Mouse (Mus musculus): ENCODE results near the gene Gm21992.

Gm21992 gene

DNA sequence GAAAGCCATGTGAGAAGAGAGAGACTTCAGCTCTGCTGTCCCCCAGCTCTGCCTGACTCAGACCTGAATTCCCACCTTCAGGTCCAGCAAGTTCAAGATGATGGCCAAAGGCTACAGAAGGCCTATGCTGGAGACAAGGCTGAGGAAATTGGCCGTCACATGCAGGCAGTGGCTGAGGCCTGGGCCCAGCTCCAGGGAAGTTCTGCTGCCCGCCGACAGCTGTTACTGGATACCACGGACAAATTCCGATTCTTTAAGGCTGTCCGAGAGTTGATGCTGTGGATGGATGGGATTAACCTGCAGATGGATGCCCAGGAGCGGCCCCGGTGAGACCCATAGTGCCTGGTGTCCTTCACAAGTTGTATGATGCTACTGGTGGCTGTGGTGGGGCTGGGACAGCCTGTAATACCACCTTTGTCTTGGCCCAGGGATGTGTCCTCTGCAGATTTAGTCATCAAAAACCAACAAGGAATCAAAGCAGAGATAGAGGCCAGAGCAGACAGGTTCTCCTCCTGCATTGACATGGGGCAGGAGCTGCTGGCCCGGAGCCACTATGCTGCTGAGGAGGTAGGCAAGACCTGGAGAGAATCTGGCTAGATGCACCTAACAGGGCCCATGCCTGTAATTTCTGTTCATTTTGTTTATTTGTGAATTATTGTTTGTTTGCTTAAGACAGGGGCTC is 63.6 kb downstream of the Gm21992 start:
- no peak for DNase-seq

DNA sequence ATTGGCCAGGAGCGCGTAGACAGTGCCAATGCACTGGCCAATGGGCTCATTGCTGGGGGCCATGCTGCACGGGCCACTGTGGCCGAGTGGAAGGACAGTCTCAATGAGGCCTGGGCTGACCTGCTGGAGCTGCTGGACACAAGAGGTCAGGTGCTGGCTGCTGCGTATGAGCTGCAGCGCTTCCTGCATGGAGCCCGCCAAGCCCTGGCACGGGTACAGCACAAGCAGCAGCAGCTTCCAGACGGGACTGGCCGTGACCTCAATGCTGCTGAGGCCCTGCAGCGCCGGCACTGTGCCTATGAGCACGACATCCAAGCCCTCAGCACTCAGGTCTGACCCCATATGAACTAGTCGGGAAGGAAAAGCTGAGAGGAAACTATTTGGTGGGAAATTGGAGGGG is 64.8 kb downstream of the Gm21992 start:
- DNase-seq: no peak

GRCm38 (mm10) chr19:4745681-4746080 is 65.7 kb downstream of the Gm21992 start:
- DNase-seq: peak; percentile 24

DNA sequence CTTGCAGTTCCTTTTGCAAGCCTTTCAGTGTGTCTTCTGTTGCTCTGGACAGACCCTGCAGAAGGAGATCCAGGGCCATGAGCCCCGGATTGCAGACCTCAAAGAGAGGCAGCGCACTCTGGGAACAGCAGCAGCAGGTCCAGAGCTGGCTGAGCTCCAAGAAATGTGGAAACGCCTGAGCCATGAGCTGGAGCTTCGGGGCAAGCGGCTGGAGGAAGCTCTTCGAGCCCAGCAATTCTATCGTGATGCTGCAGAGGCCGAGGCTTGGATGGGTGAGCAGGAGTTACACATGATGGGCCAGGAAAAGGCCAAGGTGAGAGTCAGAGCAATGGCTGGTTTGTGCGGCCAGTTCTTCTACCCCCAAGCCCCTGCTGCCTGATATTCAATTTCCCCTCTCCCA is 66.4 kb downstream of the Gm21992 start:
- no peak for DNase-seq

GRCm38 (mm10) chr19:4744026-4744425 is 67.4 kb downstream of the Gm21992 start:
- DNase-seq: no peak

DNA sequence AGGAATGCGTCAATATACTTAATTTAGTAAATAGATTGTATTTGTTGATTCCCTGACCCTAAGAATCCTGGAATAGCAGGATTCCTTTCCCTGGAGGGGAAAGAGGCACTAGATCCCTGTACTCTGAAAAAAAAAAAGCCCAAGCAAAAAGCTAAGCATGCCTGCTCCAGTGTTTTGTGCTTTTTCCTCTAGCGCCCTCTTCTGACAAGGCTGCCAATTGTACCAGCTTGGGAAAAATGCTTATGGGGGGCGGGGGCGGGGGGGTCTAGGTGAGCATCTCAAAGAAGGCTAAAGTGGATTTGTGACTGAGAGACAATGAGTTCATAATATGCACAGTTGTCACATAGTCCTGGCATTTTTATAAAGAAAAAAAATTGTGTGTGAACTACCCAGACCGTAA is 67.9 kb downstream of the Gm21992 start:
- DNase-seq: peak; percentile 35

DNA sequence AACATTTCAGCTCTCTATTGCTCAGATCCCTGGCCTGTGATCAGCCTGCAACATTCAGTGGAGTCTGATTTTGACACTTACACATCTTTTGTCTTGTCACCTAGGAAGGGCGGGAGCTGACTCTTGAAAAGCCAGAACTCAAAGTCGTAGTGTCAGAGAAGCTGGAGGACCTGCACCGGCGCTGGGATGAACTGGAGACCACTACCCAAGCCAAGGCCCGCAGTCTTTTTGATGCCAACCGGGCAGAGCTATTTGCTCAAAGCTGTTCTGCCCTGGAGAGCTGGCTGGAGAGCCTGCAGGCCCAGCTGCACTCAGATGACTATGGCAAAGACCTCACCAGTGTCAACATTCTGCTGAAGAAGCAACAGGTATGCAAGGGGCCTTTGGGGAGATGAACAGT is 69.2 kb downstream of the Gm21992 start:
- DNase-seq: no peak

- no peak for DNase-seq
Observed at GRCm38 (mm10) chr19:4741482-4741881, 69.9 kb downstream of the Gm21992 start.

GRCm38 (mm10) chr19:4739762-4740161 is 71.7 kb downstream of the Gm21992 start:
- DNase-seq: no peak

DNA sequence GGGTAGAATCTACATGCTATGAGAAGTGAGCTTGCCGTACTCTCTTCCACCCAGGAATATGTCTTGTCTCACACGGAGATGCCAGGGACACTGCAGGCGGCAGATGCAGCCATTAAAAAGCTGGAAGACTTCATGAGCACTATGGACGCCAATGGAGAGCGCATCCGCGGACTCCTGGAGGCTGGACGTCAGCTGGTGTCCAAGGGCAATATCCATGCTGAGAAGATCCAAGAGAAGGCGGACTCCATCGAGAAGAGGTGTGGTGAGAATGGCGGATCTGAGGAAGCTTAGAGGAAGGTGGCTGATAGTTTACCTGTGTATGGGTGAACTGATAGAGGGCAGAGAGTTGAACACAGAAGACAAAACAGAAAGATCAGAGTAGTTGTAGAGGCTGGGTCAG is 72.4 kb downstream of the Gm21992 start:
- no peak for DNase-seq

GRCm38 (mm10) chr19:4737866-4738265 is 73.5 kb downstream of the Gm21992 start:
- no peak for DNase-seq

DNA sequence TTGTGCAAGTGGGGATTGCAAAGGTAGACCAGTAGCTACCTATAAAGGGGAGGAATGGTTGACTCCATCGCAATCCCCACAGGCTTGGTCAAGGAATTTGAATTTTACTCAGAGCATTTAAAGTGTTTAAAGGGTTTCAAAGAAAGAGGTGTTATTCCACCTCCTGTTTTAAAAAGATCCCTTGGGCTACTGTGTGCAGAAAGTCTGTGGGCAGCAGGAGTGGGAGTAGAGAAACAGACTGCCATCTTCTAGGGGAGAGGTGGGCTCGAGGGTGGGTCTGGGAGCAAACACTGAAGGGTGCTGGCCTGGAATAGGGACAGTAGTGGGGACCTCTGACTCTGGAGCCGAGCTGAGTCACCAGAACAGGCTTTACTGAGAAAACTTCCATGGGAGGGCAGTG is 78.4 kb downstream of the Gm21992 start:
- DNase-seq: no peak

GRCm38 (mm10) chr19:4729186-4729585 is 82.2 kb downstream of the Gm21992 start:
- DNase-seq: no peak

DNA sequence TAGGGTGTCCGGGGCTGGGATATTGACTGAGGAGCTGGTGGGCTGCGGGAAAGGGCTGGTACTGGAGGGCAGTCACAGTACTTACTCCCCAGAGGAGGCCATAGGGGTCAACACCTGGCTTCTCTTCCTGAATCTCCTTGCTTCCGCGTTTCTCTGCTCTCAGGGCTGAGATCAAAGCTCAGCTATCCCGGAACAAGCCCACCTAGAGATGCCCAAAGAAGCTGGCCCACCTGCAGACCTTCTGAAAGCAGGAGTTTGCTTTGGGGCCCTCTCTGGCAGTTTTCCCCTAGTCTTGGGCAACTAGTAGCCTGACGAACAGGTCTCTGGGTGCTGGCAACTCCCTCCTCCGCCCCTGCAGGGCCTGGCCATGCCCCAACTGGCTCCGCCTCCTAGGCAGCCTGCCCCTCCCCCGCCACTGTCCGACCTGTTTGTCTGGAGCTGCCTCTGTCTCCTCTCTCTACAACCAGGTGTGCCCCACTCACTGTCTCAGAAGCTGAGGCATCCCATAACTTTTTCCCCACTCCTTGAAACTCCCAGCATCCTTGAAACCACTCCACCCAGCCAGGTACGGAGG is 90.7 kb downstream of the Gm21992 start:
- DNase-seq: peak; percentile 79

DNA sequence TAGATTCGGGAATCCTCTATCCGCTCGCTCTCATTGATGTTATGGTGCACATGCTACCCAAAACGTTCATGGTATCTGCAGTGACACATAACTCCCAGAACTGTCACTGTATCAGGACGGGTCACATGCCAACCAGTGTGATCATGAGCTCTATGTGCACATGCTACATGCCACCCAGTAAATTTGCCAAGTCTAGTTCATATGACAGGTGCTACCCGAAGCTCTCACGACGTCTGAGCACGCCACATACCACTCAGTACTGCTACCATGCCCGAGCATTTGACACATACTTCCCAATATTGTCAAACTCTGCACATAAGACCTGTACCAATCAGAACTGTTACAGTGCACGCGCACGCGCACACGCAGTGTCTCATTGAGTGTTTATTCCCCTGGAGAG is 91.3 kb downstream of the Gm21992 start:
- no peak for DNase-seq

DNA sequence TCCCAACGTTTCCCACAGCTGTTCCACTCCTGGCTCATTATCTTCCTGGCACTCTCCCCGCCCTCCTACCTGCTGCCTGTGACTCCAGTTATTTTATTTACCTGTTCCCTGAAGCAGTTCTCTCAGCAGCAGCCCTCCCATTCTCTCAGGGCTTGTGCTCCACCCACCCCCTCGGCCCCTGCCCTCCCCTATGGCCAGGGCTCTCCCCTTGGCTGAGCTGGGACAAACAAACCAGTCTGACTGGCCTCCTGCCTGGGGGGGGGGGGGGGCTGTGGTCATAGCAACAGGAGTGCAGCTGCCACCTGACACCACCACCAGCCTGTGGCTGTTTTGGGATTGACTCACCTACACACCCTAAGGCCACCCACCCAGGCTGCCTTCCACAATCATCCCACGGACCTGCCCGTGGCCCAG is 92.1 kb downstream of the Gm21992 start:
- peak; percentile 64 for DNase-seq

- no peak for DNase-seq
Observed at GRCm38 (mm10) chr19:4718716-4719115, 92.7 kb downstream of the Gm21992 start.

DNA sequence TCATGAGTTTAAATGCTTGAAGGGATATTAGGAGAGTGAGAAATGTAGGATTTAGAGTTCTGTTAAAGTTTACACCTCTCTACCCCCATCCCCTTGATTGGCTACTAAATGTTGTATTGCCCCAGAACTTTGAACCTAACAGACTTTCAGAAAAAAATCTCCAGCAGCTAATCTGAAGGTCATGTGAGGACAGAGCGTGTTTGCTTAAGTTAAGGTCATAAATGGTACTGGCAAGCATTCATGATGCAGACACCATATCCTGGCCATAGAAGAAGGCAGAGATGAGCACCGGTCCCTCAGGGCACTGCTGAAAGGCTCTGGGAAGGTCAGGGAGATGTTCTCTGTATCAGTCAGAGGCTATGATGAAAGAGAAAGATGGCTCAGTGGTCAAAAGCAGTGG is 94.1 kb downstream of the Gm21992 start:
- DNase-seq: peak; percentile 23

DNA sequence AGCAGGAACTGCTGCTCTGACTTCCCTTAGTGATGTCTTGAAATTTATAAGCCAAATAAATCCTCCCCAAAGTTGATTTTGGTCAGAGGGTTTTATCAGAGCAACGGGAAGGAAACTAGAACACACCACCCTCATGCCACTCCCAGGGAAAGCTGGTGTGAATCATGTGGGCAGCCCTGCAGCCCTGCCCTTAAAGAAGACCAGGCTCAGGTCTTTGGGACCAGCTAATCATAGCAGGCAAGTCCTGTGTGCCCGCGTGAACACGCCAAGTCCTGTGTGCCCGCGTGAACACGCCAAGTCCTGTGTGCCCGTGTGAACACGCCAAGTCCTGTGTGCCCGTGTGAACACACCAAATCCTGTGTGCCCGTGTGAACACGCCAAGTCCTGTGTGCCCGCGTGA is 94.7 kb downstream of the Gm21992 start:
- DNase-seq: no peak

DNA sequence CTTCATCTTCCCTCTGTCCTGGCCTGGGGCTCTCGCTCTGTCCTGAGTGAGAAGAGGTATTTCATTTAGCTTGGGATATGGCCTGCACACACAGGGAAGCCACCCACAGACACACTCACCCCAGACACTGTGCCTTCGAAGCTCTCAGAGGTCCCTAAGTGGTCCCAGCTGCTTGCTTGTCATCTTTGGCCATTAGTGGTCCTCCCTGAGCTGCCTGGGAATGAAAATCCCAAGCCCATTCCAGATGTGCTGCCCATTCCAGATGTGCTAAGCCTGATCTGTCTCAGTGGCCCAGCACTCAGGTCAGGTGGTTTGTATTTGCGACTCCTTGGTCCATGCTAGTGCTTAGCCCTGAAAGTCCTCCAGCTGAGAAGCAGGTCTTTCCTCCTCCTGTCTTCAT is 97.5 kb downstream of the Gm21992 start:
- DNase-seq: no peak

GRCm38 (mm10) chr19:4712781-4713526 is 98.5 kb downstream of the Gm21992 start:
- no peak for DNase-seq

DNA sequence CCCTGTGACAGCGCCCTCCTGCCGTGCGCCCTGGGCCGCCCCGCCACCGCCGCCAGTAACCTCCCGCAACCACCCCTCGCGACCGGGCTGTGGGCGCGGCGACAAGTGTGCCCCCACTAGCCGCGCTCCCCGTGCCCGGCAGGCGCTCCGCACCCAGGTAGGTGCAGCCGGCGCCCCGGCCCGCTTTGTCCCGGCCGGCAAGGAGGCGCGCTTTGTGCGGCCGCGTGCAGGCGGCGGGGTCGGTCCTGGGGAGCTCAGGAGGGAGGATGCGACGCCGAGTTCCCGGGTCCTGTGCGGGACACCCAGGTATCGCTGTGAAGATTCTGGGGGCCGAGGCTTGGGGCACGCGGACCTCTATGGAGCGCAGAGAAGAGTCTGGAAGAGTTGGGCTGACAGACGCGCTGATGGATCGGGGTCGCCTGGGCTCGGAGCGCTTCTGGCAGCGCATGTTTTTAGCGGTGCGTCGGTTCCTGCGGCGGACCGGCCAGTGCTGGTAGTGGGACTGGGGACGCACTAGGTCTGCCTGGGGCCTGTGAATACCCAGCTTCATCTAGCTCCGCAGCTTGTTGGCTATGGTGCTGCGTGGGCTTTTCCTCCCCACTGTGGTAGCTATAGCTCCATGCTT is 99.1 kb downstream of the Gm21992 start:
- DNase-seq: no peak

- no peak for DNase-seq
Observed at GRCm38 (mm10) chr19:4711601-4712155, 99.7 kb downstream of the Gm21992 start.

Data from kidney, adult 9 months (tissue).